Mouse (Mus musculus) leukemia stem cell, adult 10-12 weeks (primary cell): Measurements from ENCODE around the gene Ccl28. TPM values are rescaled to one million over a fixed set of nuclear protein-coding genes. Genes with fewer than 3 reads are reported as not detected.

Source experiments
- polyA plus RNA-seq: library from polyadenylated mRNA; stranded (reverse); fragments of >175 nt; gene quantifications from 2 replicates; pipeline ENCODE4 v1.2.3, GENCODE M21; 2012; ENCODE audit warnings: low replicate concordance

Ccl28 gene
- not detected in 2 replicates for polyA plus RNA-seq

GRCm38 (mm10) chr13:119623634-119624033, at the start of gene Ccl28:
Gene Ccl28 (plus strand): TSS chr13:119623819.

GRCm38 (mm10) chr13:119690039-119690728, 66.6 kb downstream of the Ccl28 start, which contains the start of gene Hmgcs1:
Gene Hmgcs1 (plus strand): TSS chr13:119690379.

Other genes with a start within 250 kb of the Ccl28 start
- 19.3 and 21.5 TPM in 2 replicates for gene Paip1, start 195.2 kb upstream of the Ccl28 start, polyA plus RNA-seq
- gene 4833420G17Rik, start 161.1 kb upstream of the Ccl28 start, polyA plus RNA-seq, result 2.1 and 9.1 TPM in 2 replicates
- 0.89 and 2.7 TPM in 2 replicates for gene Tmem267, start 135.8 kb upstream of the Ccl28 start, polyA plus RNA-seq
- gene 3110070M22Rik, start 135.4 kb upstream of the Ccl28 start, polyA plus RNA-seq, result 2.3 and 3.0 TPM in 2 replicates
- 0.79 and 2.1 TPM in 2 replicates for gene Hmgcs1, start 66.6 kb downstream of the Ccl28 start, polyA plus RNA-seq
- gene Nim1k, start 132.1 kb downstream of the Ccl28 start, polyA plus RNA-seq, result 0.06 TPM in 1 of 2 replicates, not detected in the other
- 99.1 and 136 TPM in 2 replicates for gene Zfp131, start 167.1 kb downstream of the Ccl28 start, polyA plus RNA-seq
- gene AF067063, start 206.4 kb downstream of the Ccl28 start, polyA plus RNA-seq, result not detected in 2 replicates
- gene D13Ertd608e, start 212.2 kb downstream of the Ccl28 start, polyA plus RNA-seq, result not detected in 2 replicates